Mouse (Mus musculus): ENCODE measurements around the gene Eif3k.

Eif3k gene

DNA sequence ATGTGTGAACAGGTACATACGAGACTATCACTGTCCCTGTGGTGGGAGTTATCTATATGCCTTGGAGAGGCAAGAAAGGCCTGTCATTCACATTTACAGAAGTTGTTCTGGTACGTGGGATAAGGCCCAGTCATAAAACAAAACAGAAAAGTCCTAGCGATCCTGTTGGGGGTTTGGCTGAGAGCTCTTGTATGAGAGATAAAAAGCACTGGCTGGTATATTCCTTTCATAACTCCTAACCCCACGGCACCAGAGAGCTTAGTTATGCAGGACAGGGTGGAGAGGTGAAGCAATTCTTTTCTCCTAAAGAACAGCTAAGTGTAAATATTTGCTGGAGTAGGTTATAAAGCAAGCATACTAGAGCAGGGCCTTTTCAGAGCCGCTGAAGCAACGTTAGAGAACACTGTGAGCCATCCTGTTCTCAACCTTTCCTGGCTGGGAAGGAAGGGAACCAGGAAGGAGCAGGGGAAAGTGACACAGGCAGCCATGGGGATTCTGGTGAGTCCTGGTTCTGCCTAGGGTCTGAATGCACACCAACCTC, 22.1 kb downstream of the Eif3k start:
- no peak for DNase-seq (ENCODE audit: low read depth, low spot score)

DNA sequence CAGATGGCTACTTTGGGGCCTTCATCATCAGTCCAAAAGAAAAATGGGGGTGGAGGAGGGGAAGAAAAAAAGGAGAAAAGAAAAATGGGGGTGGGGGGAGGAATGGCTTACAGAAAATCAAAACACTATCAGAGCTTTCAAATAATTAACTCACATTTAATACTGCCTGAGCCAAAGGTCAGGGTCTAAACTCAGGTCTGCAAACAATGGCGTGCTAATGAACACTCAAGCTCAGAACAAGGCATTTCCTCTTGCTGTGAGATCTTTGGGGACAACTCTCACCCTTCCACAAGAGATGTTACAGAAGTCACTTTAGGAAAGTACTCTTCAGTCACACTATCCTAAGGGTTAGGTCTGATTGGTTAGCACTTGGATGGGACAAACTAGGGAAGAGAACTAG, 22.9 kb downstream of the Eif3k start:
- no peak for DNase-seq (ENCODE audit: low read depth, low spot score)

DNA sequence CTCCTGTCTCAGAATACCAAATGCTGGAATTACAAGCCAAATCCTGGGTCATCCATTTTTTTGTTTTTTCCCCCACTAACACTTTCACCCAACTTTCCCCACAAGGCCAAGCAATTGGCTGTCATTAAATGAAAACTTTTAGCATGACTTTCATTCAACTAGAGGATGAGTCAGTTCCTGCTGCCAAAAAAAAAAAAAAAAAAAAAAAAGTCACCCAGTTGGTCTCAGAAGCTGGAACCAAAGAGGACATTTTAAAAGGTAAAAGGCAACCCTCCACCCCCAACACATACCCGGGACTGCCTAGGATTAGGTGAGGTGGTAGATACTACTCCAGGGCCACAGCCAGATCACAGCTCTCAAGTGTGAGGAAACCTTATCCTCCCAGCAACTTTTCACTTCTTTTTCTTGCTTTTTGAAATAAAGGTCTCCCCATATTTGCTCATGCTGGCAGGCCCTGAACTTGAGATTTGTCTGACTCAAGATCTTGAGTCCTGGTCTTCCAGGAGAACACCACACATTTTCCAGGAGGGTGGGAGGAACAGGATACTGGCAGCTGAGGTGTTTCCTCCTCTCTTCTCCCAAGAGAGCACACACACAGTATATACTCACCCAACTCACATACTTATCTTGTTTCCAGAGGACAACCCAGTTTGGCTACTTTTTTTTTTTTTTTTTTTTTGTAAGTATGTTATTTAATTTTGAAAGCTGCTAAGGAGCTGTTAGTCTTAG, 23.5 kb downstream of the Eif3k start:
- no peak for DNase-seq (ENCODE audit: low read depth, low spot score)

DNA sequence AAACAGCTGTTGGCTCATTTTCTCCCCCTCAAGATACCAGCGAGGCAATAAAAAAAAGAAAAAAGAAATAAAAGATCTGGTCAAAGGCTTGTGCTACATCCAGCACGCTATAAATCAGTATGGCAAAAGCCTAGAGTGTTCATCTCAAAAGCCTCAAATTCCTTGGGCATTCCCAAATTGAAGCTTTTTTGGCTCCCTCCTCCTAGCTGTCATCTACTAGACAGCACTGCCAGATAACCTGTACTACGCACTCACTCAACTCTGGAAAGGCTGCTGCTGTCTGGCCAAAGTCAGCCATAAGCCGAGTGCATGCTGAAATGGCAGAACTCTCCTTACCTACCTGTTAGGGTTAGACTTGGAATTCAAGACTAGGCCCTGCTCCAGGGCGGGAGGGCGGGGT, 24.4 kb downstream of the Eif3k start:
- no peak for DNase-seq (ENCODE audit: low read depth, low spot score)

DNA sequence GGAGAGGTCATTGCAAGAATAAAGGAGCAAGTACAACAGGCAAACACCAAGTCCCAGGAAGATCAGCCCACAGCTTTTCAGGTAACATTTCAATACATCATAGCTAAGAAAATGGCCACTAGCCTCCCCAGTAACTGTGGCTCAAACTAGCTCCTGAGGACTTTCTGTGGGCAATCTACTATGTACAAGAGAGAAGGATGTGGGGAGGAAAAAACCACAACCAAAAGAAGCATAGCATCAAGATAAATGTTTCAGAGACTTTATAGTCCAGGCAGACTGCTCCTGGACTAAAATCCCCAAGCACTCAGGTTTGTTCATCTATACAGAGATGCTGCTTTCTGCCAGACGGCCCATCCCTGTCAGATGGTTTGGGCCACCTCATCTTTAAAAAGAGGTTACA, 25.4 kb downstream of the Eif3k start:
- peak; percentile 49 for DNase-seq (ENCODE audit: low read depth, low spot score)

DNA sequence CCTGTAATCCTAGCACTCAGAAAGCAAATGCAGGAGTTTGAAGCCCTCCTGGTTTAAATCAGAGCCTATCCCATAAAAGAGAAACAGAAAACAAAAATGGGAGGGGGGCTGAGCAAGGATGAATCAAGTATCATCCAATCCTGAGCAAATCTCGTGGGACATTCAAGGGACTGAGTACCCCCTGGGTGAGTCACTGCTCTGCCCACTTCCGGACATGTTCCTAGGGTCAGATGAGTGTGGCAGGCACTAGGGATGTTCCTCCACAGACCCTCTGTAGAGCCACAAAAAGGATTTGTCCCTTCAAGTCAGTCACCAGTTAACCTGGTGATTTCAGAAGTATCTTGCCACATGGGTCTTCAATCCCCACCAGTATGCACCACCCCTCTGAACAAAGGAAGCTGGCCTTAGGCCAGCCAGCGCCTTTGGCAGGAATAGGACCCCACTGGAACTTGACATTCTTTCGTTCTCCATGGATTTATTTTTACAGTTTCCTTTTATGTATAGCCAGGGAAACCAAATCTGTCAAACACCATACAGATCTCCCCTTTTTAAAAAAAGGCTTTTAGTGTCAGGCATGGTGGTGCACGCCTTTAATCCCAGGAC, 26.3 kb downstream of the Eif3k start:
- DNase-seq (ENCODE audit: low read depth, low spot score), result no peak

DNA sequence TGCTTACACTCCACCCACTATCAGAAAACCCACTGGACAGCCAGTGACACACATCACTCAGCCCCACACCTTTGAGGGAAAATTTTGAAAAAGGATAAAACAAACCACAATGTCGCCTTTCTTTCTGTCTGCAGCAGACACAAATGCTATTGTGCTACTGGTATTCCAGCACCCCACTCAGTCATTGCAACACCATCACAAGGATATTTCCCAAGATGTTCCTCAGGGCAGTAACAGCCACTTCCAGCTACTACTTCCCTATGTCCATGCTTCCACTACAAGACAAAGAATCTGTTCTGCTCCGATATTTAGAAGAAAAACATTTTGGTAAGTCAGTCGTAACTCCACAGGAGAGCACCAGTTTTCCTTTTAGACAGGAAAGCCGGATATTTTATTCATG, 26.9 kb downstream of the Eif3k start:
- no peak for DNase-seq (ENCODE audit: low read depth, low spot score)

DNA sequence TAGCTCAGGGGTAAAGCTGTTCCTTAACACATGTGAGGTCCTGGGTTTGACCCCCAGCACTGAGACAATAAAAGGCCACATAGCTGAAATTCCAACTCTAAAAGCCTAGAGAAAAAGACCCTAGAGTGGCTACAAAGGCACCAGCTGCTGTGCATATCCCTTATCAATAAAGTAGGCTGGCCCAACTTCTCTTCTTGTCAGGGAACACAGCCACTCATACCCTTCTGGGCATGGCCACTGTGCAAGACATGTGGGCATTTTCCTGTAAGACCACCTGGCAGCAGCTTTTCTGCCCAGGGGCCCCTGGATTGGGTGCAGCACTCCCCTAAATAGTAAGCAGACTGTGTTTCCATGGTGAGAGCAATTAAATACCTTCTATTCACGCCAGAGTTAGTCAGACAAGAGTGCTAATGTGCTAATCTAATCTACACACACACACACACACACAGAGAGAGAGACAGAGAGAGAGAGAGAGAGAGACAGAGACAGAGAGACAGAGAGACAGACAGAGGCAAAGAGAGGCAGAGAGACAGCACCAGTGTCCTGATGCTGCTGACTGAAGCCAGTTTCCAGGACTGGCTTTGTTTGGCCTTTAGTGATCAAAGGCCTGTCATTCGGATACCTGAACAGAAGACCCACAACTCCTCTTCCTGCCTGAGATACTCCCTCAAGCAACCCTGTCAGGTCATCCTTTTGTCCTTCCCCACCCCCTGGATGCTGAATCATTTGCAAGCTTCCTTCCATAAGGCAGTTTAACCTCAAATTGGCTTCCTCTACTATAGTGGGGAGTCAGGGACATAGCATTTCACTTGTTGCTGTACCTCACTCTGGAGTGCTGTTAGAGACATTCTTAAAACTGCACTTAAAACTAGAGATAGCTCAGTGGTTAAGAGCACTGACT, 27.9 kb downstream of the Eif3k start:
- no peak for DNase-seq (ENCODE audit: low read depth, low spot score)

DNA sequence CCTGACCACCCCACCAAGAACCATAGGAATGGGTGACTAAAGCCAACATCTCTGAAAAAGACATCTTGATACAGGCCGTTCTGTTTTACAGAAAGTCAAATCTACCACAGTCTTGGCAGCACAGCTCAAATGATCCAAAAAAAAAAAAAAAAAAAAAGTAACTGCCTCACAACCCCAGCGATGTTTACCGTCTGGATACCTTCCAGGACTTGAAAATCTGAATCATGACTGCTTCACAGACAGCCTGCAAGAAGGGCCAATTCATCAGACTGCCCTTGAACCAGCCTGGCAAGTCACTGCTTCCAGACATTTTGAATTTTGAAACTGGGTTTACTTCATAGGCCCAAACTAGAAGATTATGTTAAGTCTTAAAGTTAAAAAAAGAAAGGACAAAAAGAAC, 28.9 kb downstream of the Eif3k start:
- no peak for DNase-seq (ENCODE audit: low read depth, low spot score)

DNA sequence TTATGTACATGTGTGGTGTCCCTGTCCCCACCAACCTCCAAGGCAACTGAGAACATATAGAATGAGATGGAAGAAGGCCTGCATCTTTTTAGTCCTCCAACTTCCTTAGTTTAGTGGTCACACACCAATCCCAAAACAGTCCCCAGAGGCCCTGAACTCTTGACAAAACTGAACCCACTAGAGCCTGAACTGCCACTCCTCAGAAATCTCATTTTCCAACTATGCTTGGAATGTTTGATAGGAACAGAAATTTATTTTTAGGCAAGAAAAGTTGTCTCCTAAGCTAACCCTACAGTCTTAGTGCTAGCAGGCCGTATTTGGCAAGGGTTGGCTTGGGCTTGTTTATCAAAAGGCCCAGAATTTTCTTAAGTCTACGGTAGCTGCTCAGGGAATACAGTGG, 29.9 kb downstream of the Eif3k start:
- DNase-seq (ENCODE audit: low read depth, low spot score), result no peak

DNA sequence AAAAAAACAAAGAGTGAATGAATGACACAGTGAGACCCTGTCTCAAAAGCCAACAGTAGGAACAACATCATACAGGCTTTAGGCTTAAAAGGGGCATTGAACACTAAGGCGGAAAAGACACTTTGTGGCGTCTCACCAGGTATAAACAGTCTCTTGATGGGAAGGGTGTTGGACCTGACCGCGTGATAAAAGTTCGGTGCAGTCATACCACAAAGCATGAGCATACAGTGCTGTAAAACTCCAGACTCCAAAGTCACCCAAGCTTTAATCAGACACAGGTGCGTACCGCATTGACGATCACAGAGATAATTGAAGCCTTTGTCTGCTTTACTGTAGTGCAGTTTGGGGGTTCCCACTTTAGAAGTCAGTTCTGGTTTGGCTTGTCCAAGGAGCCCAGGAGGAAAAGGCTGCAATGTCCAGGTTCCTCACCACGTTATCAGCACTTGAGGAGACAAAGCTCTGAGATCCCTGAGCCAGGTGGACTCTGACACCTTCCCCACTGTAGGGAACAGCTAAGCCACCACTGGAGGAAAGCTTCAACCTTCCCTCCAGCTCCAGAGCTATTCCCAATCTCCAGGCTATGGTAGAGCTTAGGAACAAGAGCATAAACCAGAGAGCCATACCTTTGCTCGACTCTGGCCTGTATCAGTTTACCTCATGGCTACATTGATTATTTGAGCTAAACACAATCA, 31.2 kb downstream of the Eif3k start:
- DNase-seq (ENCODE audit: low read depth, low spot score), result no peak

DNA sequence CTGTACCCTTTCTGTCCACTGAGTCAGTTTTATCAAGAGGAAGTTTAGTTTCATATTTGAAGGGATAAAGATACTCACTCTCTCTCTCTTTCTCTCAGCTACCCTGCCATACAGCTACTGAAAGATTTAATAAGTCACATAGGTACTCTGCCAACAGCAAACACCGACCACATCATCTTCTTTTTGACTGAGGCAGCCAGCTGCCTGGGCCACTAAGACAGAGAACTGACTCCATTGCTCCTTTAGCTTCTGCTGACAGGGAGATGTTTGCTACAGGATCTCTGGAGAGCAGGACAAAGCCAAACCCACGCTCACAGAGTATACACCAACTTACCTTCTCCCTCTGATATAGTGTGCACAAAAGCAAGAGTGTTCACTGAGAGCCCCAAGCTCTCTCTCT, 32.4 kb downstream of the Eif3k start:
- DNase-seq (ENCODE audit: low read depth, low spot score), result no peak

DNA sequence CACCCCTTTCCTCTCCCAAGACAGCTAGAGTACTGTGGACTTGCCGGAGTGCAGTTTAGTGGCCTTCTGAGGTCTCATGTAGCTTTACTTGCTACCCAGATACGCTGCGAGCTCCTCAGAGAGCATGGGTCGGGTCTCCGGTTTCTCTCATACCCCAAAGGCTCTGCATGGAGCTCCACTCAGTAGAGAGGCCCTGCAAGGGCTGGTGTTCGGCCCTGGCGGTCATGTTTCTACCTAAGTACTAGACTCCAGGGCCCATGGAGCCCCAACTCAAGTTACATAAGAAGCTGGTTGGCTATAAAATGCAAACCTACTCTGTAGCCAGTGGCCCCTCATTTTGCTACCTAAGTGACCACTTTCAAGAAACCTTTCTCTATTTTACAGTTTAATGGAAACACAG, 32.9 kb downstream of the Eif3k start:
- DNase-seq (ENCODE audit: low read depth, low spot score), result no peak

DNA sequence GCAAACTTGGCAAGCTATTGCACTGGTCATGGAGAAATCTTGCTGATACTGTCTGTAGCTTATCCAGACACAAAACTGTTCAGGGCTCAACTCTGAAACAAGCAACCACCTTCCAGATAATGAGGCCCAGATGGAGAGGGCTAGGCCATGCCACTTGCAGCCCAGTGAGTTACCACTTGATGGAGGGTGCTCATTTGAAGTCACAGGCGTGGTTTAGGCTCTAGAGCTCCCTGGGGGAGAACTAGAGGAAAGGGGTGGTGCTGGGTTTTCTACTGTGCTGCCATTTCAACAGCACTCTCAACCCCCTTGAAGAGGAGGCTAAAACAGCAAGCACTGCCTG, 35.4 kb downstream of the Eif3k start:
- DNase-seq (ENCODE audit: low read depth, low spot score), result no peak

DNA sequence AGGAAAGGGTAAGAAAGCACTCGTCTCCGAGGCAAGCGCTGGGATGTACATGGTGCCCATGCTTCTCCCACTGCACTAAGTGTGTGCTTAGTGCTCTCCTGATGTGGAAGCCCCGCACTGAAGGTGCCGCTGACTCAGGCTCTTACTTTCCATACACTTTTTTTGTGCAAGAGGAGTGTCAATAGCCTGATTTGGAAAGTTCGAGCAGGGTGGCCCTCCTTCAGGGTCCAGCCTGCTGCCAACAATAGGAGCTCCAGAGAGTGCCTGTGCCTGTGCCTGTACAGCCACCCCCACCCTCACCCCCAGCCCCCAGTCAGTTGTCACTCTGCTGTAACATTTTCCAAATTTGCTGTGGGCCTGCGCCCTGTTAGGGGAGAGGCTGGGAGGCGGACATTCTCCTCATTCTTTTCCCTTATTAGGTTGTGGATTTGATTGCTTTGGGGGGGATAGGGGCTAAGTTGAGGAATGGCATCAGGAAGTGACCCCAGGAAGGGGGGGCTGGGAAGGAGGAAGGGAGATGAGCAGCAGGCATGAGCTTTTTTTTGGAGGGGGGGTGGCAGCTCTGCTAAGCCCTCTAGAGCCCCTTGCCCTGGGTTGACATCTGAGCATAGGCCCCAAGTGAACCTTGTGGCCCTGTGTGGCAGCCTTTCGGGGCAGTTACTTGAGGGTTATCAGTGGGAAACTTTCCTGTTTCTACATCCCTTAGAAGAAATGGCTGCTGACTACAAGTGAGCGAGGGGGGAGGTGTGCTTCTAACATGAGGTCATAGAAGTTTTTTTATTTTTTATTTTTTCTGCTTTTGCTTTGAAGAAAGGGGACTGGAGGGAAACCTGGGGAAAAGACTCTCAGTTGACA, 36.0 kb downstream of the Eif3k start:
- DNase-seq (ENCODE audit: low read depth, low spot score), result no peak

DNA sequence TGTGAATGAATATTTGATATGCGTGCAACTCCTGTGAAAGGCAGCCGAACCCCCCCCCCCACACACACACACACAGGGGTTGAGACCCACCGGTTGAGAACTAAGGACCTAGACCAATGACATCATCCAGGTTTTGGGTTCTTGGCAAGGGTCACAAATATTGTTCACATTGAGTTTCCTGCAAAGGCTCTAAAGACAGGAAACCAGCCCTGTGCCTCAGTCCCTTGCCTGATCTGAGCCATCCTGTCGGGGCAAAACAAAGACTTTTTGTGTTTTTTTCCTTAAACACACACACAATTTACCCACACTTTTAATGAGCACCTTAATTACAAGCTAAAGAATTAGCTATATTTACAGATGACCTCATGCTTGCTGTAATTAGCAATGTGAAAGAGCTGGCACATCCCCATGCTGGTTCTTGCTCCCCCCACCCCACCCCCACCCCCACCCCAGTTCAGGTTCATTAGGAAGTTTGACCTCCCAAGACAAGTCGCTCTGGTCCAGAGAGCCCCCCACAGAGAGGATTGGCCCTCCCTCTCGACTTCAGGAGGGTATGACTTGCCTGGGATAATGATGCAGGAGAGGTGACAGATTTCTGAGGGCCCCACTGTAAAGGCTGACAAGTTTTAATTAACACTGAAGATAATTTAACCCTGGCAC, 36.8 kb downstream of the Eif3k start:
- DNase-seq (ENCODE audit: low read depth, low spot score), result no peak

DNA sequence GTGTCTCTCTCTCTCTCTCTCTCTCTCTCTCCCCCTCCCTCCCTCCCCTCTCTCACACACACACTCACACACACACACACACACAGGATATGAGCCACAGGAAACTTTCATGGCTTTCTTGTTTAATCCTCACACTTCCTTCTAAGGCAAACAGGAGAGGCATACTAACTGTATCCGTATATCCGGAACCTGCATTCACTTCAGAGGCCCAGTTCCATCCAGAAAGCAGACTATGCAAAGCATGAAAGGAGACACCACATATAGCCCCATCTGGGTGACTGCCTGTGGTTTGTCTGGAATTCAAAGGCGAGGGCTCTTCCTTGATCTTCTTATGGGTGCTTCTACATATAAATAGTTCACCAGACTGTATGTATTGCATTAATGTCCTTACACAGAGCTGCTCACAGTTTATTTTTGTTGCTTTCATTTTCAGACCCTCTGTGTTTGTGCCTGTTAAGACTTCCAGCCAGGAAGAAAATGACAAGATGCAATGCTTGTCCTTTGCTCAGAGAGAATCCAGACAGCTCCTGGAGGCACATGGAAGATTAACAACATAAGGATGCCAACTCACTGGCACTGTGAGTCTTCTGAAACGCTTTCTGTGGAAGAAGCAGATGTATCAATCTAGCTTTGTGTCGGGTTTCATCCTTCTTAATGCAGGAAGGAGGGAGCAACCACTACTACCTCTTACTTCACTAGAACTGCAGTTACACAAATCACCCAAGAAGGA, 38.0 kb downstream of the Eif3k start:
- peak; percentile 40 for DNase-seq (ENCODE audit: low read depth, low spot score)

DNA sequence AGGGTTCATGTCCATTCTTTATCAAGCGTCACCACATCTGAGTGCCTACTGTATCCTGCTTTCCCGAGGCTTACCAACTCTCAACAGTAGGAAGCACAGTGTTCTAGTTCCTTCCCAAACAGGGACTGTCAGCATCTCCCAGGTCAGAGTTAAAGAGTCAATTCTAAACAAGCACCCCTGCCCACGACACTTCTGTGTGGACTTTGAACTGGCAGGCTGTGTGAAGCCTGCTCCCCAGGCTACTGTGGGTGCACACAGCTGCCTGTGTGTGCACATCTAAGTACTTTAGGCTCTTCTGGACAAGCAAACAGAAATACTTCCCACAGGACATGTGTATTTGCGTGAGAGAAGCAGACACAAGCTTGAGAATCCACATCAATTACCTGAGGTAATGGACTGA, 40.1 kb downstream of the Eif3k start:
- no peak for DNase-seq (ENCODE audit: low read depth, low spot score)

DNA sequence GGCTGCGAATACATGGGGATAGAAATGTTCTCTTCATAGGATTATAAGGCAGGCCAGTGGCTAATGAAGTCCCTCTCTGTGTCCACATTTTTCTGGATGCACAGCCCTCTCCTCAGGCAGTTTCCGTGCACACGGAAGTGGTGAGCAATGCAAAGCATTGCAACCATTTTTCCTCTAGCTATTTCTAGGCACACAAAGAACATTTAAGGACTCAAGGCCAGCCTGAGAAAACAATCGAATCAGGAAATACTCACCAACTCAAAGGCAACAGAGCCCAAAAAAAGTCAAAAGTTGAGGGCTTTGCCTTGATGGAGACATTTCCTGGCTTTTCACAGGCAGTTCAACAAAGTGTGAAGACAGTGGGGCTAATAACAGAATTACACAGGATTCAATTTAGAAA, 40.5 kb downstream of the Eif3k start:
- no peak for DNase-seq (ENCODE audit: low read depth, low spot score)

Measured in CD4-positive helper T cell, adult 2 months (primary cell).